ENCODE assay signal across 23 mouse cellular contexts in the genomic region with DNA sequence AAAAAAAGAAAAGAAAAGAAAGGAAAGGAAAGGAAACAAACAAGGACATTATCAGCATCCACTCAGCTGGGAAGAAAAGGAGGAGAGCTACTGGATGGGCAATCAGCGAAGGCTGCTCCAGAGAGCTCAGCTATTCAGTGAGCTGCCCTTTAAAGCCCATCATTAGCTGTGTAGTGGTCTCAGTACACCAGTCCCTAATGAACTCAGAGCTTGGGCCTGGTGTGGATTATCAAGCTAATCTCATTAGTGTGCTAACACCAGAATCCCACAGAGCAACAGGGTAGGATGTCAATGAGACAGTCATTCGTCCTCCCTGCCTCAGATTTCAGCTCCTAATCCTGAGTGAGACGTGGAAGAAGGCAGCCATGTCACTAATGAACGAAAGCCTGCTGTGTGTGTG. TPM values are rescaled to one million over a fixed set of nuclear protein-coding genes. Genes with fewer than 3 reads are reported as not detected.
A peak's percentile ranks its signal among the peaks of the same experiment; 100 is the strongest.
DNase-seq lines count a peak whose midpoint lies in the region; ATAC-seq and TF ChIP-seq lines count a peak whose summit lies in the region.
"Had no signal": no experiment of that assay in that cellular context is flagged by ENCODE, and none has a peak within 500 bp of the region (broad histone marks: within the 10 kb centered on the region; RNA-seq: fewer than 3 reads in every experiment).

No protein-coding gene starts in this region.

- no peak for TF ChIP-seq POLR2A in brain, embryonic 14.5 days (IDR thresholded peaks at IDR 0.05; ENCODE audit: borderline replicate concordance, extremely low read depth, insufficient read depth, insufficient read length, poor library complexity, severe bottlenecking)

- no peak overlapping the region for H3K4me2 ChIP-seq in forebrain, embryonic 11.5 days (ENCODE audit: low read depth, low read length, severe bottlenecking)
- no peak overlapping the region for H3K4me2 ChIP-seq in forebrain, postnatal 0 days (ENCODE audit: low read depth)
- no peak overlapping the region for H3K4me2 ChIP-seq in forebrain, embryonic 14.5 days (ENCODE audit: low read length)
- no peak overlapping the region for H3K4me2 ChIP-seq in intestine, embryonic 16.5 days (ENCODE audit: low read depth, low read length)
- H3K4me2 ChIP-seq: heart, embryonic 11.5 days had no signal

- H3K27ac ChIP-seq in forebrain, embryonic 11.5 days (ENCODE audit: low read depth, low read length), result 0 out of 2 replicates have a peak overlapping the region, but pooled peaks have one; percentile 8
- no peak overlapping the region for H3K27ac ChIP-seq in forebrain, postnatal 0 days (ENCODE audit: low read depth, low read length)
- H3K27ac ChIP-seq in forebrain, embryonic 14.5 days (ENCODE audit: low read depth, low read length), result no peak overlapping the region
- H3K27ac ChIP-seq in intestine, embryonic 16.5 days (ENCODE audit: low read length), result no peak overlapping the region

- TF ChIP-seq CTCF in forebrain, postnatal 0 days (IDR thresholded peaks at IDR 0.05; ENCODE audit: low read depth), result no peak
- TF ChIP-seq CTCF in brain, embryonic 14.5 days (IDR thresholded peaks at IDR 0.05; ENCODE audit: borderline replicate concordance, extremely low read depth, insufficient read depth, insufficient read length), result no peak

- H3K36me3 ChIP-seq in forebrain, embryonic 11.5 days (ENCODE audit: control insufficient read depth, insufficient read depth, low read length), result no peaks in the 10 kb centered on the region
- no peaks in the 10 kb centered on the region for H3K36me3 ChIP-seq in forebrain, postnatal 0 days (ENCODE audit: insufficient read depth)
- H3K36me3 ChIP-seq in forebrain, embryonic 14.5 days (ENCODE audit: control insufficient read depth, insufficient read depth, low read length), result no peaks in the 10 kb centered on the region
- no peaks in the 10 kb centered on the region for H3K36me3 ChIP-seq in intestine, embryonic 16.5 days (ENCODE audit: control insufficient read depth, insufficient read depth, low read length)

- ATAC-seq in forebrain, embryonic 11.5 days (replicated peaks; ENCODE audit: low FRiP score), result peak; percentile 85
- ATAC-seq in forebrain, postnatal 0 days, result no peak
- ATAC-seq in forebrain, embryonic 14.5 days, result peak; percentile 74; the same call in 1 of the 2 replicates
- ATAC-seq in intestine, embryonic 16.5 days, result no peak
- ATAC-seq: CD4-positive, CD25-positive, alpha-beta regulatory T cell, adult 4 months; Patski had no signal

- H3K9ac ChIP-seq in forebrain, embryonic 11.5 days (ENCODE audit: low read length), result no peak overlapping the region
- no peak overlapping the region for H3K9ac ChIP-seq in forebrain, postnatal 0 days
- no peak overlapping the region for H3K9ac ChIP-seq in forebrain, embryonic 14.5 days (ENCODE audit: low read length)
- H3K9ac ChIP-seq in intestine, embryonic 16.5 days (ENCODE audit: low read depth, low read length), result no peak overlapping the region

- peaks cover 3% of the 10 kb centered on the region; the same call in 1 of the 2 replicates for H3K27me3 ChIP-seq in forebrain, embryonic 11.5 days (ENCODE audit: control insufficient read depth, insufficient read depth, low read length)
- H3K27me3 ChIP-seq in forebrain, postnatal 0 days (ENCODE audit: insufficient read depth, low read length), result no peaks in the 10 kb centered on the region
- H3K27me3 ChIP-seq in forebrain, embryonic 14.5 days (replicated peaks; ENCODE audit: control insufficient read depth, insufficient read depth, low read length), result no peaks in the 10 kb centered on the region
- H3K27me3 ChIP-seq in intestine, embryonic 16.5 days (replicated peaks; ENCODE audit: control insufficient read depth, insufficient read depth, low read length), result no peaks in the 10 kb centered on the region

- peaks cover 8% of the 10 kb centered on the region; the same call in 1 of the 2 replicates for H3K4me1 ChIP-seq in forebrain, embryonic 11.5 days (replicated peaks; ENCODE audit: control insufficient read depth, insufficient read depth, low read length)
- peaks cover 5% of the 10 kb centered on the region; the same call in 1 of the 2 replicates for H3K4me1 ChIP-seq in forebrain, postnatal 0 days (ENCODE audit: insufficient read depth)
- H3K4me1 ChIP-seq in forebrain, embryonic 14.5 days (ENCODE audit: control insufficient read depth, insufficient read depth, low read length), result peaks cover 11% of the 10 kb centered on the region
- H3K4me1 ChIP-seq in intestine, embryonic 16.5 days (ENCODE audit: control insufficient read depth, insufficient read depth, low read length), result no peaks in the 10 kb centered on the region

- peaks cover 3% of the 10 kb centered on the region; the same call in 1 of the 2 replicates for H3K9me3 ChIP-seq in forebrain, embryonic 11.5 days (ENCODE audit: control insufficient read depth, low read length)
- no peaks in the 10 kb centered on the region for H3K9me3 ChIP-seq in forebrain, postnatal 0 days (ENCODE audit: low read length)
- no peaks in the 10 kb centered on the region; the same call in 1 of the 2 replicates for H3K9me3 ChIP-seq in forebrain, embryonic 14.5 days (replicated peaks; ENCODE audit: control insufficient read depth, low read length)
- H3K9me3 ChIP-seq in intestine, embryonic 16.5 days (ENCODE audit: control insufficient read depth, low read length), result no peaks in the 10 kb centered on the region

- DNase-seq in forebrain, embryonic 11.5 days (ENCODE audit: low spot score), result no peak
- DNase-seq in forebrain, postnatal 0 days, result no peak
- DNase-seq in brain, embryonic 14.5 days (ENCODE audit: low read depth), result peak; percentile 74
- DNase-seq in forebrain, embryonic 14.5 days (ENCODE audit: low spot score), result peak; percentile 28
- peak; percentile 65 for DNase-seq in retina, embryonic 14.5 days (ENCODE audit: low spot score)
- no peak for DNase-seq in heart, postnatal 4 days
- DNase-seq: adrenal gland, postnatal 36 days; cerebellum, adult 11-12 months; cerebellum, postnatal 10 days; heart, adult 11 months; kidney, adult 11 months; lung, postnatal 4 days; right cerebral cortex, postnatal 25 days; spleen, adult 18-20 months; thymus, postnatal 14 days had no signal

- WGBS in forebrain, embryonic 11.5 days, result 7% methylated on average over 4 of the region's 4 CpGs
- 14% methylated on average over 4 of the region's 4 CpGs for WGBS in forebrain, postnatal 0 days
- WGBS in forebrain, embryonic 14.5 days, result 3% methylated on average over 4 of the region's 4 CpGs
- 45% methylated on average over 4 of the region's 4 CpGs for WGBS in intestine, embryonic 16.5 days

- no peak overlapping the region for H3K4me3 ChIP-seq in forebrain, embryonic 11.5 days (ENCODE audit: low read depth, low read length)
- H3K4me3 ChIP-seq in forebrain, postnatal 0 days (ENCODE audit: low read depth, low read length), result no peak overlapping the region
- no peak overlapping the region for H3K4me3 ChIP-seq in forebrain, embryonic 14.5 days (ENCODE audit: low read depth, low read length)
- H3K4me3 ChIP-seq in intestine, embryonic 16.5 days (ENCODE audit: low read length), result no peak overlapping the region

RNA-seq across cellular contexts. Expression of a gene that starts 24.4 kb away (rescaled TPM):
- 0.94 and 1.1 TPM in 2 replicates for polyA plus RNA-seq in forebrain, embryonic 11.5 days (2014; fragmentation: Nextera tagmentation; extraction: Ambion mirVana)
- total RNA-seq in forebrain, postnatal 0 days (2014; rRNA removed), result 3.5 and 5.0 TPM in 2 replicates
- polyA plus RNA-seq in forebrain, postnatal 0 days (2015; fragmentation: Nextera tagmentation; extraction: Ambion mirVana), result 0.79 and 1.5 TPM in 2 replicates
- 6.5 and 9.5 TPM in 2 replicates for polyA plus RNA-seq in brain, embryonic 14.5 days (2012; rRNA removed)
- 1.4 and 1.6 TPM in 2 replicates for polyA plus RNA-seq in forebrain, embryonic 14.5 days (2014; fragmentation: Nextera tagmentation; extraction: Ambion mirVana)
- under 1 TPM in 1 of 2 experiments, not detected in 1; 0.05 TPM for total RNA-seq in heart, postnatal 4 days (2021)
- 0.15 and 0.29 TPM in 2 replicates for polyA plus RNA-seq in intestine, embryonic 16.5 days (2015; fragmentation: Nextera tagmentation; extraction: Ambion mirVana)
- total RNA-seq: adrenal gland, adult 18-20 months; liver, adult 2 months had no signal
- polyA plus RNA-seq: heart, postnatal 0 days; liver, adult 2 months; lung, embryonic 16.5 days; Patski had no signal

Comparison
In these comparisons a context has a peak if more than half of its experiments do, and no peak if none do; other contexts are left out.
1. ATAC-seq: peak in forebrain, embryonic 11.5 days (single experiment) and forebrain, embryonic 14.5 days (single experiment); none in forebrain, postnatal 0 days (single experiment) and intestine, embryonic 16.5 days (single experiment).
2. DNase-seq: peak in brain, embryonic 14.5 days (single experiment), forebrain, embryonic 14.5 days (single experiment) and retina, embryonic 14.5 days (single experiment); none in forebrain, embryonic 11.5 days (single experiment), forebrain, postnatal 0 days (single experiment) and heart, postnatal 4 days (single experiment).